Mouse (Mus musculus): Measurements from ENCODE around the gene Slc9a3r1. TPM values are rescaled to one million over a fixed set of nuclear protein-coding genes. Genes with fewer than 3 reads are reported as not detected.

Slc9a3r1 gene
- polyA plus RNA-seq, 1 experiment, result 16.1 TPM

DNA sequence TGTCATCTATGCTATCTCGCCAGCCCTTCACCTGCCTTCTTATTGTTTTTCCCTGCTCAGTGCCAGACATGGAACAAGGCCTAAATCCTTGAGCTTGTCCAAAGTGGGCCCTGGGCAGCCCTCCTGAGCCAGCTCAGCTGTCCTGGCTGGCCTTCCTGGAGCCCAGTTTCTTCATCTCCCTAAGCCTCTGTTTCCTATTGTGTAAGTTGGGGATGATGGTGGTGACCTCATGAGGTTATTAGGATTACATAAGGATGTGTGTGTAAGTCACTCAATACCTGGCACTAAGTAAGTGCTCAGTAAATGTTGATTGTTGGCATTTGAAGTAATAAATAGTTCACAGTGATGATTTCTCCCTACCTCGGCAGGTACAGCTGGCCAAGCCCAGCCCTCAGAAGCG is 3.6 kb downstream of the Slc9a3r1 start:
- no peak overlapping the region for H3K4me2 ChIP-seq (ENCODE audit: low read depth)
- no peaks in the 10 kb centered on the region for H3K27me3 ChIP-seq (ENCODE audit: control insufficient read depth, insufficient read depth, insufficient read length)
- H3ac ChIP-seq (ENCODE audit: control insufficient read depth, insufficient read length), result no peak overlapping the region
- no peak overlapping the region for H3K4me3 ChIP-seq
- TF ChIP-seq USF1 (IDR thresholded peaks at IDR 0.05; ENCODE audit: low read depth), result no peak
- TF ChIP-seq POLR2AphosphoS2 (IDR thresholded peaks at IDR 0.05; ENCODE audit: insufficient read length, low read depth), result no peak
- no peak for TF ChIP-seq REST (IDR thresholded peaks at IDR 0.05; ENCODE audit: insufficient read depth, insufficient read length)
- no peak for TF ChIP-seq POLR2A (IDR thresholded peaks at IDR 0.05; ENCODE audit: insufficient read length, low read depth)
- TF ChIP-seq CEBPB (IDR thresholded peaks at IDR 0.05; ENCODE audit: insufficient read depth, poor library complexity, severe bottlenecking), result no peak
- no peak for TF ChIP-seq SRF (IDR thresholded peaks at IDR 0.05; ENCODE audit: control insufficient read depth, insufficient read length, low read depth)
- no peak for TF ChIP-seq E2F4 (IDR thresholded peaks at IDR 0.05; ENCODE audit: insufficient read depth)
- TF ChIP-seq MYOD1 (IDR thresholded peaks at IDR 0.05; ENCODE audit: control insufficient read depth in 1 of 3, insufficient read length in 2 of 3, low read depth in 2 of 3), result no peak
- no peak for TF ChIP-seq TCF3 (IDR thresholded peaks at IDR 0.05; ENCODE audit: insufficient read length, low read depth)
- no peak for TF ChIP-seq TCF12 (IDR thresholded peaks at IDR 0.05; ENCODE audit: insufficient read depth, poor library complexity, severe bottlenecking)
- TF ChIP-seq MYOG (IDR thresholded peaks at IDR 0.05; ENCODE audit: control insufficient read depth in 1 of 3, insufficient read depth in 1 of 3, insufficient read length in 2 of 3, low read depth in 2 of 3), result no peak
- TF ChIP-seq MAX (IDR thresholded peaks at IDR 0.05; ENCODE audit: low read depth), result no peak
- no peaks in the 10 kb centered on the region for H3K36me3 ChIP-seq (ENCODE audit: control insufficient read depth, insufficient read depth)
- H3K79me2 ChIP-seq (ENCODE audit: control insufficient read depth, insufficient read depth), result peaks cover 8% of the 10 kb centered on the region

DNA sequence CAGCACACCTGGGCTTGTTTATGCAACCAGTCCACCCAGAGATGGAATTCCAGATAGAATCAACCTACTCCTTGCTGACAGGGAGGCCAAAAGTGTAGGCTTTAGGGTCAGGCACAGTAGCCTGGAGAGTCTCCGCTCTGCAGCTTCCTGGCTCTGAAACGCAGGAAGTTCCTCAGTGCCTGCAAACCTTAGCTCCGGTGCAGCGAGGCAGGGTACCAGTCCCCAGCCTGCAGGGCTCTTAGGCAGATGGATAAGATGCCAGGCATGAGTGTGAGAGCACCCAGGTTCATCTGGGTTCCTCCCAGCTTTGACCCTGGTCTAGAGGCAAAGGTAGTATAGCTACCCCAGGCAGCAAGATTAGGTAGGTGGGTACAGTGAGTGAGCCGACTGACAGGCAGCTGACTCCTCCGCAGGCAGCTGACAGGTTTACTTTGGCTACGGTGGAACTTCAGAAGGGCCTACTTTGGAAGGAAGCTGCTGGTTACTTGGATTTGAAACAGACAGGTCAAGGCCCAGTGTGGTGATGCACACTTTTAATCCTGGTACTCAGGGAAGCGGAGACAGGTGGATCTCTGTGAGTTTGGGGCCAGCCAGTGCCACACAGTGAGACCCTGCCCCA is 4.6 kb downstream of the Slc9a3r1 start:
- Histone ChIP-seq H3K36me3 (ENCODE audit: control insufficient read depth, insufficient read depth) (no peaks in the 10 kb centered on the region), H3ac (ENCODE audit: control insufficient read depth, insufficient read length) (no peak overlapping the region), H3K79me2 (ENCODE audit: control insufficient read depth, insufficient read depth) (peaks cover 8% of the 10 kb centered on the region), H3K4me2 (ENCODE audit: low read depth) (no peak overlapping the region), H3K4me3 (no peak overlapping the region), H3K27me3 (ENCODE audit: control insufficient read depth, insufficient read depth, insufficient read length) (no peaks in the 10 kb centered on the region)
- TF ChIP-seq MYOD1 (IDR thresholded peaks at IDR 0.05; ENCODE audit: control insufficient read depth in 1 of 3, insufficient read length in 2 of 3, low read depth in 2 of 3), result no peak
- no peak for TF ChIP-seq CEBPB (IDR thresholded peaks at IDR 0.05; ENCODE audit: insufficient read depth, poor library complexity, severe bottlenecking)
- TF ChIP-seq E2F4 (IDR thresholded peaks at IDR 0.05; ENCODE audit: insufficient read depth), result no peak
- TF ChIP-seq SRF (IDR thresholded peaks at IDR 0.05; ENCODE audit: control insufficient read depth, insufficient read length, low read depth), result no peak
- no peak for TF ChIP-seq MAX (IDR thresholded peaks at IDR 0.05; ENCODE audit: low read depth)
- TF ChIP-seq USF1 (IDR thresholded peaks at IDR 0.05; ENCODE audit: low read depth), result no peak
- no peak for TF ChIP-seq REST (IDR thresholded peaks at IDR 0.05; ENCODE audit: insufficient read depth, insufficient read length)
- TF ChIP-seq MYOG (IDR thresholded peaks at IDR 0.05; ENCODE audit: control insufficient read depth in 1 of 3, insufficient read depth in 1 of 3, insufficient read length in 2 of 3, low read depth in 2 of 3), result no peak
- TF ChIP-seq POLR2AphosphoS2 (IDR thresholded peaks at IDR 0.05; ENCODE audit: insufficient read length, low read depth), result no peak
- no peak for TF ChIP-seq POLR2A (IDR thresholded peaks at IDR 0.05; ENCODE audit: insufficient read length, low read depth)
- TF ChIP-seq TCF12 (IDR thresholded peaks at IDR 0.05; ENCODE audit: insufficient read depth, poor library complexity, severe bottlenecking), result no peak
- no peak for TF ChIP-seq TCF3 (IDR thresholded peaks at IDR 0.05; ENCODE audit: insufficient read length, low read depth)

DNA sequence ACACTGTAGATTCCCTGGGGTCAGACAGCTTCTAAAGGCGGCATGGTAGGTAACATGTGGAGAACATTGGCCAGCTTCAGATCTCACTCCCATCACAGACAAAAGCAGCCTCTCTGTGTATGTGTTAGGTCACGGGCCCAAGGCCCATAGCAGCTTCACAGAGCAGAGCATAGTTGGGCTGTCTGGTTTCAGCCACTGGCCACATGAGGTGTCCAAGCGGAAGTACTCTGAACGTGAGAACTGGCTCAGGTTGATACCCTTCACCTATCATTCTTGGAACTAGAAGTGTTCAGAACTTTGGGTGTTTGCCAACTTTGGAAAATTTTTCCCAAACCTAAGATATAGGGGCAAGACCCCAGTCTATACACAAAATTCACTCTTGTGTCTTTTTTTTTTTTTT is 6.3 kb downstream of the Slc9a3r1 start:
- H3K79me2 ChIP-seq (ENCODE audit: control insufficient read depth, insufficient read depth), result peaks cover 8% of the 10 kb centered on the region
- TF ChIP-seq MYOG (IDR thresholded peaks at IDR 0.05; ENCODE audit: control insufficient read depth in 1 of 3, insufficient read depth in 1 of 3, insufficient read length in 2 of 3, low read depth in 2 of 3), result no peak
- TF ChIP-seq TCF12 (IDR thresholded peaks at IDR 0.05; ENCODE audit: insufficient read depth, poor library complexity, severe bottlenecking), result no peak
- TF ChIP-seq MYOD1 (IDR thresholded peaks at IDR 0.05; ENCODE audit: control insufficient read depth in 1 of 3, insufficient read length in 2 of 3, low read depth in 2 of 3), result no peak
- TF ChIP-seq CEBPB (IDR thresholded peaks at IDR 0.05; ENCODE audit: insufficient read depth, poor library complexity, severe bottlenecking), result no peak
- TF ChIP-seq TCF3 (IDR thresholded peaks at IDR 0.05; ENCODE audit: insufficient read length, low read depth), result no peak
- no peak for TF ChIP-seq POLR2AphosphoS2 (IDR thresholded peaks at IDR 0.05; ENCODE audit: insufficient read length, low read depth)
- H3ac ChIP-seq (ENCODE audit: control insufficient read depth, insufficient read length), result no peak overlapping the region
- H3K36me3 ChIP-seq (ENCODE audit: control insufficient read depth, insufficient read depth), result no peaks in the 10 kb centered on the region
- H3K4me2 ChIP-seq (ENCODE audit: low read depth), result no peak overlapping the region
- H3K4me3 ChIP-seq, result no peak overlapping the region
- H3K27me3 ChIP-seq (ENCODE audit: control insufficient read depth, insufficient read depth, insufficient read length), result no peaks in the 10 kb centered on the region

DNA sequence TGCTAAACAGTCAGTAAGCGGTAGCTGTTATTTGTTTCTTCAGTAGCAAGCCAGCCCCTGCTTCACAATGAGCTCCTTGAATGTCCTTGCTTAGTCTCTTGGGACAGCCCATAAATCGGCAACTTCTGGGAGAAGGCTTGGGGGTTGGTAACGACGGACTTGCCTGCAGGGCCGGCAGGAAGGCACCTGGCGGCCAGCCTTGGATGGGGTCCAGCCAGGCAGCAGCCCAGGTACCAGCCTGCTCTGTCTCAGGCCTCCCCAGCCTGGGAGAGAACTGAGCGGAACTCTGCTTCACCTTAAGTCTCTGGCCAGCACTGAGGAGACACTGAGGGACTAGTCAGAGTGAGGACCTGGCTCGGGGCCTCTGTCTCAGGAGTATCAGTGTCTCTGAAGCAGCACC is 8.0 kb downstream of the Slc9a3r1 start:
- Histone ChIP-seq H3ac (ENCODE audit: control insufficient read depth, insufficient read length) (no peak overlapping the region), H3K4me2 (ENCODE audit: low read depth) (no peak overlapping the region), H3K27me3 (ENCODE audit: control insufficient read depth, insufficient read depth, insufficient read length) (no peaks in the 10 kb centered on the region), H3K79me2 (ENCODE audit: control insufficient read depth, insufficient read depth) (no peaks in the 10 kb centered on the region), H3K36me3 (ENCODE audit: control insufficient read depth, insufficient read depth) (no peaks in the 10 kb centered on the region), H3K4me3 (no peak overlapping the region)
- TF ChIP-seq TCF3 (IDR thresholded peaks at IDR 0.05; ENCODE audit: insufficient read length, low read depth) (no peak), CEBPB (IDR thresholded peaks at IDR 0.05; ENCODE audit: insufficient read depth, poor library complexity, severe bottlenecking) (no peak), MYOG (IDR thresholded peaks at IDR 0.05; ENCODE audit: control insufficient read depth in 1 of 3, insufficient read depth in 1 of 3, insufficient read length in 2 of 3, low read depth in 2 of 3) (no peak), POLR2A (IDR thresholded peaks at IDR 0.05; ENCODE audit: insufficient read length, low read depth) (no peak), MYOD1 (IDR thresholded peaks at IDR 0.05; ENCODE audit: control insufficient read depth in 1 of 3, insufficient read length in 2 of 3, low read depth in 2 of 3) (no peak), E2F4 (IDR thresholded peaks at IDR 0.05; ENCODE audit: insufficient read depth) (no peak), POLR2AphosphoS2 (IDR thresholded peaks at IDR 0.05; ENCODE audit: insufficient read length, low read depth) (no peak)
